Mouse (Mus musculus) frontal cortex, postnatal 25 days (tissue): ENCODE measurements at regions not wholly inside any gene's neighbourhood (a gene's known extent, or its start where the extent isn't known, plus 50 kb on each side); places are given as distances from the start of the nearest gene placed in this dataset.
A peak's percentile ranks its signal among the peaks of the same experiment; 100 is the strongest.

Source experiments
- DNase-seq, 2 experiments: peaks; one replicate each; pipeline ENCODE4 v3.0.0; 2022; ENCODE audit warnings: low spot score in 2 of 2

DNA sequence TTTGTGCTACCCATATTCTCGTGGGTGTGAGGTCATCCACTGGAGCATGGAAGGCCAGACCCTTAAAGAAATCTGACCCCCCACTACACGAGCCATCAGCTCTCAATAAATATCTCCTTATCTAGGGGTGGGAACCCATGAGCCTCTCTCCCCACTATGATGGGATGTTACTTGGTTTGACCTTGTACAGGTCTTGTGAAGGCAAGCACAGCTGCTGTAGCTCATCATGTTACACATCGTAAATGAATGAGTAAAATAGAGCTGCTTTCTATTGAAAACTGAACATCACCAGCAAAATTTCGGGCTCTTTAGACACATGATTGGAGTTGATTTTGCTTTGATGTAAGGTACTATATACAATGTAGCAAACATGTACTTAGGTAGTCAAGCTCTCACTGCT is 414.8 kb upstream of the Frg1 start:
- DNase-seq, result no peak

DNA sequence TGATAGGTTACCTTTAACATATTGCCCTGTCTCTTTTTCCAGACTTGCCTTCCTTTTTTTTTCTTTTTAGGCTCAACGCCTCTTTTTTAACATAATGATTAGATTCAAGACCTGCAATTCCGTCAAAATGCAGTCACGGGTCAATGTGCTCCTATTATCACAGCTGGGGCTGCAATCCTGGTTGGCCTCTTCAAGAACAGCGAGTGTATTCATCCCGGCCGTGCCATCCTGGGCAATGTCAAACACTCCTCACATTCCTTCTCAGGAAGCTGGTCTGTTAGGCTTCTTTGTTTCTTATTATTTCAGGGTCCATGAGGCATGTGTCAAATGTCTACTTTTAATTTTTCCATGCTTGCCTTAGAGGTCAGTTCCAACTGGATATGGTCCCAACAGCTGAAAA is 413.5 kb upstream of the Frg1 start:
- no peak for DNase-seq

DNA sequence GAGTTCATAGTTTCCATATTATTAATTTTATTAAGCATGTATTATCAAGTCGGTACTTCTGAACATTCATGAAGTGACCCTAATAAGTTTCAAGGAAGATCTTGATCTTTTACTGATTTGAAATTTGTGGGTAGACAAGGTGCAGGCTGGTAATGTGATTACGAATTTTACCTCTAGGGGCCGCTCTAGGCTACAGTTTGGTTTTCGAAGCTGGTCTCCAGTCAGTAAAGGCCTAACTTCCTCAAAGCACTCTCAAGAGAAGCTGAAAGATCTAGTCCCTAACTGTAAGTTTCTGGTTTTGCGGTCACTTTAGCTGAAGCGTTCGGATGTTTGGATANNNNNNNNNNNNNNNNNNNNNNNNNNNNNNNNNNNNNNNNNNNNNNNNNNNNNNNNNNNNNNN is 408.1 kb upstream of the Frg1 start:
- DNase-seq, result peak; percentile 56 to 65

DNA sequence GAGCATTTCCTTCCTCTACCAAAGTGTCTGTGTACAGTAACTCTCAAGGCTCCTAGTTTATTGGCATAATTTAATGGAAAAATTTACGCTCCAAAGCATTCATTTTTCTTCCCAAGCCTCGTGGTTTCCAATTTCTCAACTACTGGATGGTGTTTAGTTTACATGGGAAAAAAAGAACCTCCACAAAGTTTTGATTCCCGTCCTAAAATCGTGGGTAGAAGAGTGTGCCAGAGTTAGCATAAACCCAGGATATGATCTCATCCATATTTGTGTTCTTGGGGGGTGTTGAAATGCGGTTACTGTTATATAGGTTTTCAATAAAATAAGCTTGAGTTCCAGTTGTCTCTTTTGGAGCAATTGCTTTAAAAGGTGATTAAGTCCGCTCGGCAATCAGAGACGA is 406.2 kb upstream of the Frg1 start:
- no peak for DNase-seq

DNA sequence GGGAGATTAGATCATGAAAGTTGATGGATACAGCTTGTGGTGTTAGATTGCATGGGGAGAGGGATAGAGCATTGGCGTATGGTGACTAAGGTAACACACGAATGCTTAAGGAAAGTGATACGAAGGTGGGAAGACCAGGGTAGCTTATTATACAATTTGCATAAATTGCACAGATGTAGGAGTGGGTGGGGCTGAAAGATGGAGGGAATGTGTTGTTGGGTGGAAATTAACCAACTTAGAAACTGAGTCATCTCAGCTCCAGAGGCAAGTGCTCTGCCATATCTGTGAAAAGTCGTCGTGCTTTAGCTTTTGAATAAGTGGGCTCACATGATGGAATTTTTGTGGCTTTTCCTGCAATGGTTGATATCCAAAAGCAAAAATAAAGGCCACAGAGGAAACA is 404.8 kb upstream of the Frg1 start:
- no peak for DNase-seq

DNA sequence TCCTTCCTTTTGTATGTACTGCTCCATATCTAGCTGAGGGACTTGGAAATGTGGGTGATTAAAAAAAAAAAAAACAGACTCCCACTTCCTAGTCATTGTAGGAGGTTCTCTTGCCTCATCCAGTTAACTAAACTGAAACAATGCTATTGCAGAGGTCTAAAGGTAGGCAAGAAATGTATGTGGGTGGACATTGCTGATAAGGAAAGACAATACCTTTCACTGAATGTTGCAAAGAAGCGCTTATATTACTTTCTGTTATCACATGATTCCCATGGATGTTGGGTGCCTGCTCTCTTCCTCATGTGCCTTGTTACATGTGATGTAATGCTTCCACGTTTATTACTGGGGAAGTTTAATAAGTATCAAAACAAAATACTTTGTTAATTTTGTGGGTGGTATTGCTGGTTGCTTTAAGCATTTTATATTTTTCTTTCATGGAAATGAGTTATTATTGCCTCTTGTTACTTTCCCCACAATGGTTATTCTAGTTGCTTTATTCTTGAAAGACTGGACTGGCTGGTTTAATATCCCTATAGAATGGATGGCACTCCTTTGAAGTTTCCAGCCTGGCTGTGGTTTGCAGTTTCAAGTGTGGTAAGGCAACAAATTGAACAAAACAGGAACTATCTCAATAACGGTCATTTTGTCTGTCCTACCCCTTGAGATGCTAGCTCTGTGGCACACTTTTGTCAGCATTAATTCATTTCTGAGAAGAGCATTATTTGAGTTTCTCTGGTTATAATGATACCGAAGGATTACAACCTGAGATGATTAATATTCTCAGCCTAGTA is 403.9 kb upstream of the Frg1 start:
- DNase-seq, result no peak

DNA sequence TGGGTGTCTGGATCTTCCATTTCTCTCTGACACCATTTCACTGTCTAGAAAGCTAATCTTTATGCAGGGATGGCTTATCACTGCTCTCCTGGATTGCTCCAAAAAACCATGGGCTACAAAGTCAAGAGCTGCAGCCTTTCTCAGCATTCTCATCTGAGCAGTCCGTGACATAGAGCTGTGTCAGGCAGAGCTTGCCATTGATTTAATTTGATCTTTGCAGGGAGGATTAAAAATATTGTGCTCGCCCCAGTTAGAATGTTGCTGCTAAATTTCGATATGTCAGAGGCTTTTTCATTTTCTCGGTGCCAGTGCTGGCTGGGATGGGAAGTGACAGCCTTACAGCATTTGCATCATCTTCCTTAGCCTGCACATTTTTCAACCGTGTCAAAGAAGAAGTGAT is 401.7 kb upstream of the Frg1 start:
- no peak for DNase-seq

DNA sequence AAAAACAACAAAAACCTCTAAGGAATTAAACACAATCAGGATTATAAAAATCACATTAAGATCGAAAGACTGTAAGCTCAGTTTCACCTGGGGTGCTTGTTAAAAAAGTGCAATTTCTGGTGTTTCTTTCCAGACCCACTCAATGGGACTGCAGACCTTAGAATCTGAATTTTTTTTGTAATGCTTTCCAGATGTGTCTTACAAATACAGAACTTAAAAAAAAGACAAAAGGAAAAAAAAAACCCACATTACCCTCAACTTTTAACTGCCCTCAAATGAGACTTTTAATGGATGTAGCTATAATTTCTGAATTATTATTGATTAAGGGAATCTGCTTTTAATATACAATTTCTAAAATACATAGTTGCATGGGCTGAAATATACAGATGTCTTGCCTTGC is 401.2 kb upstream of the Frg1 start:
- no peak for DNase-seq

DNA sequence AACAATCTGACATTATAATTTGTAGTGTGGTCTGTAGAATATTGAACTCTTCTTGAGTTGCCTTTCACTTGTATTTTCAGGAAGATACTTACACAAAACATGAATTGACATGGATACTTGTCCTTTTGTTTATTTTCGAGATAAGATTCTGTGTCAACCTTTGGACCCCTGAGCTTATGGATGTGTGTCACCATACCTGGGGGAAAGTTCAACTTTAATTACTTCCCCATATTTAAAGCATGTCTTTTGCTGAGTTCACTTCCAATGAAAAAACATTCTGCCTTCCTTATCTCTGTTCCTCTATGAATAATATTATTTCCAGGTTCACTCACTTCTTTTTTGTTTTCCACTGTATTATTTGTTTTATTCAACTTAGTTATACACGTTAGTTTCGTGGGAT is 398.4 kb upstream of the Frg1 start:
- no peak for DNase-seq

DNA sequence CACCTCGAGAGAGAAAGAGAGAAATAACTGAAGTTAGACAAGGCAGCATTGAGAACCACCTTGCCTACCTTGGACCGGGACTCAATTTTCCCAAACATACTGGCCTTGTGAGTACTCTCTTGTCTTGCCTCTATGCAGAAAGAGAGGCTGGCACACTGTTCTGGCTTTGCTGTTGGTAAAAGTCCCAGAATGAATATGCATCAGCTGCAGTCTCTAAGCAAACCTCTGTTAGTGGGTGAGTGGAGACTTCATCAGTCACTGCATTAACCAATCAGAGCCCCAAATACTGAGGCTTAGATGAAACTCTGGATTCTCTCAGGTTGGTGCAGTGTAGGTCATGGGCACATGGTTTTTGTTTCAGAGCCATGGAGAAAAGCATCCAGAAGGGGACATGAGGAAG is 378.8 kb upstream of the Frg1 start:
- no peak for DNase-seq

DNA sequence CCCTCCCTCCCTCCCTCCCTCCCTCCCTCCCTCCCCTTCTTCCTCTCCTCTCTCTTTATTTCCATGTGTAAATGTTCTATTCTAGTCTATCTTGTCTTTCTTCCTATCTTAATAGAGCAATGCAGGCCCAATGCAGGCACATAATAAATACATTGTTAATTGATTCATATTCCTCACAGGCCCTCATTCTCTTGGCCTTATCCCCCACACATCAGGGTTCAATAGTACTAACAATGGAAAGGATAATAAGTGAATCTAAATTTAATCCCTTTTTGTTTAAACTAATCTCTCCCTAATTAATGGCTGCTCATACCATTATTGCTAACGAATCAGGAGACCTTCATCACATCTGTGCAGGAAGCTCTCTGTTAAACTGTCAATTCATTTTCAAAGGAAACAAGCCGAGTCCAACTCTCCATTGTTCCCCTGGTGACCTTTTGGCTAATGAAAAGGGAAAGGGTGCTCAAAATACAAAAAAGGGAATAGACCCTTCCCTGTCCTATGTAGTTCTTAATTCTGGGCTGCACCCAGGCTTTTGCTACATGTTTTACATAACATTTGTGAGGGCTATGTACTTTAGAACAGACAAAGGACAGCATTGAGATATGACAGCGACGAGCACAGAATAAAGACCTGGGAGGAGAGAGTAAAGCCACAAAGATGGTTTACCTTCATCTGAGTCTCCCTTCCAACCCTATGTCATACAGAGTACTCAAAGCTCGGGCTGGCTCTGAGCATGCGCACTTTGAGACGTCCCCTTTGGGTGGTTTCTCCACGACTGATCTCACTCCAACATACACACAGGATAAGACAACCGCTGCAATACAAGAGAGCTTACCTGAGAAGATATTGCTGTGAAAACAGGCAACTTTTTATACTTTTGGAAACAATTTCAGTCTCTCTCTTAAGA is 370.3 kb upstream of the Frg1 start:
- no peak for DNase-seq

DNA sequence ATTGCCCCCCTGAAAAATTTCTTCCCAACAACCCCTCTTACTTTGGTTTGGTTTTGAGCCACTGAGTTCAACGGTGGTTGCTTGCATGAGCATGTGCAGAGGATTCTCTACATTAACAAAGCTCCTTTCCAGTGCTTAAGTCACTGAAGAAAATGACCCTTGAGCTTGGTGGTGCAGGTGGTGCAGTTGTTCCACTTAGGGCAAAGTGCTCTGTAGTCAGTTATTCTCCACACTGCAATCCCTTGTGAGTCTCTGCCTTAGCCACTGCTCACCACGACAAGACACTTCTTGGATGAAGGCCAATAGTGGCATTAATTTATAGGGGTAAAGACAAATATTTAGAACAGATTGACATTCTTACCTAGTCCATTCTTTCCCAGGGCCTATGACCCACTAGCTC is 369.1 kb upstream of the Frg1 start:
- no peak for DNase-seq

DNA sequence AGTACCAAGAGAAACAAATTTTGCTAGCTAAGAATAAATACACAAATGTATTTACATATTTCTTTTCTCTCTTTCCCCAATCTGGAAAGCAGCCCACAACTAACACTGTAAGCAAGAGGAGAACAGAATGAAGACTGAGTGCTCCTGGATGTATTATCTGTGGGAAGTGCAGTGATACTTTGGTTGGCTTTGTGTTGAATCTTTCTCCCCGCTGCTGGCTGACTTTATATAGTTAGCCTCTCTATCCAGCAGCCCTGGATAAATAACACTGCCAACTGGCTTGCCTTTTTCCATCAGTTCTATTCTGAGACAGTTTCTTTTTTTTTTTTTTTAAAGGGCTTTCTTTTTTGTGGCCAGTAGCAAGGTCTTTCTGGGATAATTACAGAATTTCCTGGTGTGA is 366.0 kb upstream of the Frg1 start:
- no peak for DNase-seq

DNA sequence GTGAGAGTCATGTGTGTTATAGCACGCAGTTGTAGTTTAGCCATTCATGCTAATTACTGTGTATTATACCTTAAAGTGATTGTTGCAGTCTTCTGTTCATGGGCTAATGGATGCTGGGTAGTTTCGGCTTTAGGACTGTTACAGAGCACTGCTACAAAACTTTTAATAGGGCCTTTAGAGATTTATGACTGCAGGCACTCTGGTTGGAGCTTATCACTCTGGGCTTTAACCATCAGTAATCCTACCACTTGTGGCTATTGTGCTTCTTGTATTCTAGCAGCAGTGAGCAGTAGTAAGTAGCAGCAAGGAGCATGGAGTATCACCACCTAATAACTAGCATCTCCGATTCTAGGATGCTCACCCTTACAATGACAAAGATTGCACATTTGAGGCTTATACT is 362.6 kb upstream of the Frg1 start:
- DNase-seq, result no peak

DNA sequence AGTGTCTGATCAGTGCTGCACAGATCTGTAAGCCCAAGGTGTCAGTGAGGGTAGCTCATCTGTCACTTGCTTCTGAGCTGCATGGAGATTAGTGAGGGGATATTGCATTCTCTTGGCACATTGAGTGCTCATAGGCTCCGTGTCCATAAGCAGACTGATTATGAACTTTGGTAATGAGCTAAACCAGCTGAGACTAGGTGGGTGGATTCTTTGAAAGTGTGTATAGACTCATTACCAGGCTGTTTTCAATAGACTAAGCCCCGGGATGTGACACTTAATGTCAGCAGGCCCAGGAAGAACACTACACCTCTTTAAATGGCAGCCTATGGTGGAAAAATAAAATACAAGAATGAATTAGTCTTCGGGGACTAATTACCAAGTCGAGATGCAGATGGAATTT is 354.9 kb upstream of the Frg1 start:
- no peak for DNase-seq

DNA sequence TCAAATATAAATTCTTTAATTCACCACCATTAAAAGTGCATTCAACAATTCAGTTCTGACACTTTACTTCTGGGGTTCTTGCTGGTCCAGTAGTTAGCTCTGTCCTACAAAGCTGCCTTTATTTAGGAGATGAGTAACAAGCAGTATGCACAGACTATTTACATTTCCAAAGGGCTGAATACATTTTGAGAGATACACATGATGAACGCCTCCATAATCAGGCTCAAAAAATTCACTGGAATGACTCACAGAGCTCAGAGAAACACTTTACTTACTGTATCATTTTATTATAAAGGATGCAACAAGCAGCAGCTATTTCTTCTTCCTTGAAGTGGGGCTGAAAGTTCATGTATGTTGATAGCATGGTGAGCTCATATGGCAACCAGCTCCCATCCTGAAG is 336.6 kb upstream of the Frg1 start:
- peak in 1 of 2 experiments; percentile 5 for DNase-seq

DNA sequence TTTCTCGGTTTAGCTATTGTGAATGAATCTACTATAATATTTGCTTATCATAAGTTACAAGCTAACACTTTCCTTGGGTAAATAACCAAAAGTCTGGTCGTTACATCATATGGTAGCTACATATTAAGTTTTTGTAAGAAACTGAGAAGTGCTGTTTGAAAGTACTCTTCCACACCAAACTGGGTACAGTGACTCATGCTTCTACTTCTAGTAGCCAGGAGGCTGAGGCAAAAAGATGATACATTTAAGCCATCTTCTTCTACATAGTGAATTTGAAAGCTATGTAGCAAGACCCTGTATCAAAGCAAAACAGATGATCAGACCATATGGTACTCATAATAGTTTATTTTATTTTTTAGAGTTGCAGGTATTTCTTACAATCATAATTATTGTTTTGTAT is 335.8 kb upstream of the Frg1 start:
- DNase-seq, result no peak

DNA sequence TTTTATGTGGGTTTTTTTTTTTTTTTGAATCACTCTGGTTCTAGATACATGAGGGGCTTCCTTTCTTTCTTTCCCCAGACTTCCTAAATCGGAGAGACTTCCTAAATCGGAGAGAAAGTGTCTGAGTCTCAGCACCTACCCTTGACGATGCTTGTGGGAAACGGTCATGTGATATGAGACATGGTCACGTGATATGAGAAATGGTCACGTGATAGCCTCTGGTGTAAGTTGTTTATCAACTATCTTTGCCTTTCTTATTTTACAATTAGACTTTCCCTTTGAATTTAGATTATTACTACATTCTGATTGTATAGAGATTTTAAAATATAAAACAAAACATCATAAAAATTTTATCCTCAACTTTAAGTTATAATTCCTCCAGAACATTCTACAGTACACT is 330.1 kb upstream of the Frg1 start:
- DNase-seq, result no peak

DNA sequence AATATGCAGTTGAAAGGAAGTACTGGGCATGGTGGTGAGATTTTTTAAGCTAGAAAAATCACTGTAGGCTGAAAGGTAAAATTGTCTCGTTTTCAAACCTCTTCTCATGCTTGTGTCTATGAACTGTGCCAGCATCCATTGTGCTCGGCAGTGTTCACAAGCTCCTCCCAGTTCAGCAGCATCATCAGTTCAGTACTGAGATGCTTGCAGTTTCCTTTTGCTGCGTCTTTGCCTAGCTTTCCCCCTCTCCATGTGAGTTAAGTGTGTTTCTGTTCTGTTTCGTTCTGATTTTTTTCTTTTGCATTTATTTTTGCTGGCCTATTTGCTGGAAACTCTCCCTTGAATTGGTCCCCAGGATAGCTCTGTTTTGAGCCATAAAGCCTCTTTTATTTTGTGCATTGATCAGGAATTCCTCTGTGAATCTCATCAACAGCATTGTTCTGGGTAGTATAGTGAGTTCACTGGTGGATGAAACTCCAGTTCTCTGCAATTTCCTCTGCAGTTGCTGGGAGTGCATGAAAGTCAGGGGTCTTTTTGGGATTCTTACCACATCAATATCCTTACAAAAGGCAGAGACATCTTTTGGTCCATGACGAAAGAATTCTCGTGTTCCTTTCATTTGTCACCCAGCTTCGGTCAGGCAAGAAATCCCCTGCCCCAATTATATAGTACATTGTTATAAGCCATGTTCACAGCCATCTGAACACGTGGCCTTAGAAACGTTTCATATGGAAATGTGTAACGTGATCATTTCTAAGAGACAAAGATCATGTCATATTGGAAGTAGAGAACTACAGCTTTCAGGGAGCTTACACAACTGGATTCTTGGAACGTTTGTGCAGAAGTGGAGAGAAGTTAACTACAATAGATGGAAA is 326.2 kb upstream of the Frg1 start:
- DNase-seq, result no peak

DNA sequence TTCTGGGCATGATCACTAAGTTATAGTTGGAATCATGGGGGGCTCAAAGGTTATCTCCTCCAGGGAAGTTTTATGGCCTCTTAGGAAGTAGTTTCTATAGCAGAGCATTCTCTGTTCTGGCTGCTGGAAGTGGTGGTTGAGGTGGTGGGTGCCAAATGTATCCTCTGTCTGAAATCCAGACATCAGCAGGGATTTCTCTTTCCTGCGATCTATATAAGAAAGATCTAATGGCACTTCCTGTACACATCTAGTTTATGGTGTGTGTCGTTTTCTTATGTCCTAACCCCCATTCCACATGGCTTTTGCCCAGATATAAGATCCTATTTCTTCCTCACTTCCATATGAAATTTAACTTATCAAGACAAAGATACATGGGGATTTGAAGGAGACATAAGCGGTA is 300.1 kb upstream of the Frg1 start:
- DNase-seq, result no peak

DNA sequence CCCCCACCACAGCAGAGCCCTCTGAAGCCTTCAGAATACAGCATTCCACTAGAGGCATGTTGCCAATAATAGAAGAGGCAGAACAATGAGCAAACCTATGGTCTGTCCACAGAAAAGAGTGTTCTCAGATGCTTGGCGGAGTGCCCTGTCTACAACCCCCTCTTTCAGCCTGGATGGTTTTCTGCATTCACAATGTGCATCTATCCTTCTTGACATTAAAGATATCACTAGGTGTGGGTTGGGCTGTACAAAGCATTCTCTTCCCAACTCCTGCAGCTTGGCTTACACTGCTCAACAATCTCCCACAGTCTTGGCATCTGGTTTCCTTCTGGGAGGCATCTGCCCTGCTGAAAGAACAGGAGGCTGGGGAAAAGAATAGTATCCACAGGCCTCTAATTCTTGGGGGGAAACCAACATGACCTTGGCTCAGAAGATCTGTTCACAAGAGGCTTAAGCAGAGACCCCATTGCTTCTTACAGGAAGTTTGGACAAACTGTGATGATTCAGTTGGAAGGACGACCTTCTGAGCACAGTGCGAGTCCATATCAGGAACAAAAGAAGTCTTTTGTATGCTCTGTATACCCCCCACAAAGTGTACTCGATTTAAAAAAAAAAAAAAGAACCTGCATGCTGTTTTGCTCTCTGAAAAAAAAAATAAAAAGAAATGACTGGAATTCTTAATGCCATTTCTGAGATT is 296.9 kb upstream of the Frg1 start:
- peak; percentile 9 to 30 for DNase-seq
